In the genomic region with DNA sequence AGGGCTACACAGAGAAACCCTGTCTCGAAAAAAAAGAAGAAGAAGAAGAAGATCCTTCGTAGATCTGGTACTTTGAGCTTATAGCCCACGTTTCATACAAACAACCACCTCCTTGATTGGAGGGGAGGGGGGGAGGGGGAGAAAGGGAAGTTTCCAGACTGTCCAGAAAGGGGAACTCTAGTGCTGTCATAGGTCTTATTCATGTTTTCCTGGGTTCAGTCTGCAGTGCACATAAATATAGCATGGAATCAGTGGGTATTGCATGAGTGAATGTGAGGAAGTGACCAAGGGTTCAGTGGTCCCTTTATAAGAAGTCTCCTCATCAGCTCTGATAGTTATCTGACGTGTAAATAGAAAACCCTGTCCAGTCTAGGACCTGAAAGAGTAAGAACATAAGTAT, we compare ENCODE assay signal across 31 mouse cellular contexts. TPM values are rescaled to one million over a fixed set of nuclear protein-coding genes. Genes with fewer than 3 reads are reported as not detected.
DNase-seq lines count a peak whose midpoint lies in the region; ATAC-seq and TF ChIP-seq lines count a peak whose summit lies in the region.
"Had no signal": no experiment of that assay in that cellular context is flagged by ENCODE, and none has a peak within 500 bp of the region (broad histone marks: within the 10 kb centered on the region; RNA-seq: fewer than 3 reads in every experiment).

No protein-coding gene starts in this region.

- intact Hi-C loops in heart, postnatal 10 days (cut with DNase I): no loop called here

- H3K36me3 ChIP-seq in forebrain, embryonic 12.5 days (replicated peaks): peaks cover 83% of the 10 kb centered on the region

- TF ChIP-seq CTCF in bone marrow macrophage, adult 2 months (IDR thresholded peaks at IDR 0.05; ENCODE audit: low read depth, low read length): no peak

- TF ChIP-seq POLR2A in bone marrow macrophage, adult 2 months (IDR thresholded peaks at IDR 0.05; ENCODE audit: borderline replicate concordance, low read depth, low read length): no peak

- no peak overlapping the region for H3K4me3 ChIP-seq in bone marrow macrophage, adult 2 months (ENCODE audit: insufficient read depth, low read length)
- no peak overlapping the region for H3K4me3 ChIP-seq in forebrain, embryonic 12.5 days (replicated peaks)
- H3K4me3 ChIP-seq: embryonic facial prominence, embryonic 12.5 days; forebrain, embryonic 10.5 days; limb, embryonic 12.5 days; myocyte; neural tube, embryonic 12.5 days had no signal

- 80% methylated on average over 4 of the region's 4 CpGs for WGBS in forebrain, embryonic 12.5 days

- peak; percentile 94 for ATAC-seq in megakaryocyte, adult 5-6 weeks (ENCODE audit: poor library complexity, severe bottlenecking)
- no peak for ATAC-seq in forebrain, embryonic 12.5 days (ENCODE audit: low FRiP score)
- ATAC-seq: forebrain, postnatal 0 days; intestine, postnatal 0 days; midbrain, embryonic 16.5 days had no signal

- H3K27me3 ChIP-seq in forebrain, embryonic 12.5 days: no peaks in the 10 kb centered on the region
- H3K27me3 ChIP-seq: embryonic facial prominence, embryonic 12.5 days; limb, embryonic 12.5 days; neural tube, embryonic 12.5 days had no signal

- H3K27ac ChIP-seq in bone marrow macrophage, adult 2 months (ENCODE audit: insufficient read depth, low read depth, low read length): peak overlapping the region; percentile 58
- H3K27ac ChIP-seq in forebrain, embryonic 12.5 days: no peak overlapping the region
- H3K27ac ChIP-seq: embryonic facial prominence, embryonic 12.5 days; forebrain, embryonic 10.5 days; hindbrain, embryonic 14.5 days; limb, embryonic 12.5 days; neural tube, embryonic 12.5 days had no signal

- H3K4me2 ChIP-seq in forebrain, embryonic 12.5 days: no peak overlapping the region
- H3K4me2 ChIP-seq: embryonic facial prominence, embryonic 12.5 days; heart, embryonic 11.5 days; hindbrain, embryonic 14.5 days; limb, embryonic 12.5 days; midbrain, embryonic 11.5 days; neural tube, embryonic 12.5 days had no signal

- H3K4me1 ChIP-seq in bone marrow macrophage, adult 2 months (ENCODE audit: control insufficient read depth, insufficient read depth, low read length): peaks cover 33% of the 10 kb centered on the region
- no peaks in the 10 kb centered on the region for H3K4me1 ChIP-seq in forebrain, embryonic 12.5 days
- H3K4me1 ChIP-seq: embryonic facial prominence, embryonic 12.5 days; forebrain, embryonic 10.5 days; limb, embryonic 12.5 days; neural tube, embryonic 12.5 days had no signal

- DNase-seq in heart, adult 11 months: peak; percentile 84
- DNase-seq in heart, postnatal 10 days: no peak
- DNase-seq in thymus, postnatal 36 days: no peak
- DNase-seq in left cerebral cortex, adult 18-20 months (ENCODE audit: low spot score in 2 of 2): no peak
- DNase-seq: adrenal gland, adult 8-10 months; cerebellum, adult 11 months; cerebellum, adult 9-10 months; cerebellum, postnatal 36 days; embryo, embryonic 11 days; forebrain, postnatal 0 days; gastrocnemius, postnatal 10 days; heart, adult 18-20 months; heart, postnatal 4 days; kidney, adult 9 months; kidney, postnatal 10 days; right cerebral cortex, postnatal 4 days had no signal

- no peak overlapping the region for H3K9ac ChIP-seq in forebrain, embryonic 12.5 days
- H3K9ac ChIP-seq: embryonic facial prominence, embryonic 12.5 days; forebrain, postnatal 0 days; hindbrain, embryonic 14.5 days; limb, embryonic 12.5 days; neural tube, embryonic 12.5 days had no signal

- H3K9me3 ChIP-seq in forebrain, embryonic 12.5 days: no peaks in the 10 kb centered on the region
- H3K9me3 ChIP-seq: embryonic facial prominence, embryonic 12.5 days; forebrain, embryonic 10.5 days; limb, embryonic 12.5 days; neural tube, embryonic 12.5 days had no signal

RNA-seq across cellular contexts. Expression of a gene that starts 29.1 kb away (rescaled TPM):
- 100 to 1,000 TPM in 1 of 2 experiments, 10 to 100 TPM in 1; 62.7 to 107 TPM for total RNA-seq in heart, postnatal 10 days (2021)
- polyA plus RNA-seq in bone marrow macrophage, adult 2 months (2012; ENCODE audit: insufficient read depth, insufficient read length, missing spikeins): not detected in 2 replicates
- total RNA-seq in megakaryocyte, adult 5-6 weeks (2015): 0.07 TPM in 2 replicates
- total RNA-seq in megakaryocyte, adult 5-6 weeks (2017): 0.45 TPM in 1 of 2 replicates, not detected in the other
- 1 to 10 TPM; 2.0 to 3.6 TPM for total RNA-seq in left cerebral cortex, adult 18-20 months (2021)
- not detected in 2 replicates for polyA plus RNA-seq in forebrain, embryonic 12.5 days (2016; fragmentation: Nextera tagmentation; extraction: Ambion mirVana)
- total RNA-seq: liver, adult 2 months had no signal
- polyA plus RNA-seq: embryonic facial prominence, embryonic 12.5 days; forebrain, embryonic 10.5 days; forebrain, postnatal 0 days; heart, embryonic 11.5 days; hindbrain, embryonic 14.5 days; intestine, postnatal 0 days; limb, embryonic 12.5 days; liver, adult 2 months; midbrain, embryonic 11.5 days; midbrain, embryonic 16.5 days; neural tube, embryonic 12.5 days; stomach, embryonic 14.5 days had no signal

RNA-seq across cellular contexts. Expression of a gene that starts 49.4 kb away (rescaled TPM):
- total RNA-seq in heart, postnatal 10 days (2021): 100 to 1,000 TPM; 835 to 891 TPM
- 1,592 and 1,654 TPM in 2 replicates for polyA plus RNA-seq in bone marrow macrophage, adult 2 months (2012; ENCODE audit: insufficient read depth, insufficient read length, missing spikeins)
- 702 and 742 TPM in 2 replicates for total RNA-seq in megakaryocyte, adult 5-6 weeks (2015)
- 316 and 332 TPM in 2 replicates for total RNA-seq in megakaryocyte, adult 5-6 weeks (2017)
- total RNA-seq in left cerebral cortex, adult 18-20 months (2021): 10 to 100 TPM; 45.3 to 77.9 TPM
- polyA plus RNA-seq in forebrain, embryonic 12.5 days (2016; fragmentation: Nextera tagmentation; extraction: Ambion mirVana): 83.8 and 93.1 TPM in 2 replicates

Comparison
In these comparisons a context has a peak if more than half of its experiments do, and no peak if none do; other contexts are left out.
1. RNA of a gene that starts 29.1 kb away (total RNA-seq): 62.7 to 107 TPM in heart, postnatal 10 days; 2.0 to 3.6 TPM in left cerebral cortex, adult 18-20 months and 0.07 to 0.45 TPM in megakaryocyte, adult 5-6 weeks; every median in the first group is over 10 times any median in the second.
2. RNA of a gene that starts 49.4 kb away (total RNA-seq): 835 to 891 TPM in heart, postnatal 10 days and 316 to 742 TPM in megakaryocyte, adult 5-6 weeks; 45.3 to 77.9 TPM in left cerebral cortex, adult 18-20 months; every median in the first group is over 4 times any median in the second.